Mouse (Mus musculus): ENCODE data around the gene Map3k5. TPM values are rescaled to one million over a fixed set of nuclear protein-coding genes. Genes with fewer than 3 reads are reported as not detected.

Gene Map3k5
- polyA plus RNA-seq, 1 experiment = 0.53 TPM

DNA sequence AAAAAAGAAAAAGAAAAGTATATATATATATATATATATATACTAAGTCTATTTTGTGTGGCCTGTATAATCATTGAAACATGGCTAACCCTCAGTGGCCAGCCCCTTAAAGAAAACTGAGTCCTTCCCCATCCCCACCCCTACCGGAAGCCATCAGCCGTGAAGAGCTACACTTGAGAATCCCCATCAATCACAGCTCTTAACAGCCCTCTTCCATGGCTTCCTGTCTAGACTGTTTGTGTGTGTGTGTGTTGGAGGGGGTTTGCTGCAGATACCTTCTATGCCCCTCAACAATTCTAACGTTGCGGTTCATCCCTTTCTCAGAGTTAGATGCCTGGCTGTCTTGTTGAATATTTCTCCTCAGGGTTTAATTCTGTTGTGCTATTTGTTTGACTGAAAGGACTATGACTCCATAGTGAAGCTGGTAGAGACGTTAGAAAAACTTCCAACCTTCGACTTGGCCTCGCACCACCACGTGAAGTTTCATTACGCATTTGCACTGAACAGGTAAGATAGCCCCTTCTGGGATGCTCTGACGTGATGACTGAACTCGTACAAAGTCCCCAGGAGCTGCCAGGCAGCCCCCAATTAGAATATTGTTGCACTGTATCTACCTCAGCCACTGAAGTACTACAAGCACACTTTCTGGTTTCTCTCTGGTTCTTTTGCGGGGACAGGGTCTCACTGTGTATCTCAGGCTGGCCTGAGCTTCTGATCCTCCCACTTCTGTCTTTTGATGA, 91.7 kb downstream of the Map3k5 start:
- H3K27me3 ChIP-seq (ENCODE audit: control insufficient read depth, insufficient read depth, insufficient read length) = no peaks in the 10 kb centered on the region
- H3ac ChIP-seq (ENCODE audit: control insufficient read depth, insufficient read length) = no peak overlapping the region
- TF ChIP-seq TCF12 (IDR thresholded peaks at IDR 0.05; ENCODE audit: insufficient read depth, poor library complexity, severe bottlenecking) = no peak
- TF ChIP-seq TCF3 (IDR thresholded peaks at IDR 0.05; ENCODE audit: insufficient read length, low read depth) = no peak
- TF ChIP-seq MAX (IDR thresholded peaks at IDR 0.05; ENCODE audit: low read depth) = no peak
- no peak for TF ChIP-seq E2F4 (IDR thresholded peaks at IDR 0.05; ENCODE audit: insufficient read depth)
- TF ChIP-seq MYOG (IDR thresholded peaks at IDR 0.05; ENCODE audit: control insufficient read depth in 1 of 3, insufficient read depth in 1 of 3, insufficient read length in 2 of 3, low read depth in 2 of 3) = no peak
- no peak for TF ChIP-seq CEBPB (IDR thresholded peaks at IDR 0.05; ENCODE audit: insufficient read depth, poor library complexity, severe bottlenecking)
- no peak for TF ChIP-seq SRF (IDR thresholded peaks at IDR 0.05; ENCODE audit: control insufficient read depth, insufficient read length, low read depth)
- no peak for TF ChIP-seq POLR2A (IDR thresholded peaks at IDR 0.05; ENCODE audit: insufficient read length, low read depth)
- no peaks in the 10 kb centered on the region for H3K79me2 ChIP-seq (ENCODE audit: control insufficient read depth, insufficient read depth)
- no peak overlapping the region for H3K4me3 ChIP-seq
- no peaks in the 10 kb centered on the region for H3K36me3 ChIP-seq (ENCODE audit: control insufficient read depth, insufficient read depth)
- H3K4me2 ChIP-seq (ENCODE audit: low read depth) = no peak overlapping the region

DNA sequence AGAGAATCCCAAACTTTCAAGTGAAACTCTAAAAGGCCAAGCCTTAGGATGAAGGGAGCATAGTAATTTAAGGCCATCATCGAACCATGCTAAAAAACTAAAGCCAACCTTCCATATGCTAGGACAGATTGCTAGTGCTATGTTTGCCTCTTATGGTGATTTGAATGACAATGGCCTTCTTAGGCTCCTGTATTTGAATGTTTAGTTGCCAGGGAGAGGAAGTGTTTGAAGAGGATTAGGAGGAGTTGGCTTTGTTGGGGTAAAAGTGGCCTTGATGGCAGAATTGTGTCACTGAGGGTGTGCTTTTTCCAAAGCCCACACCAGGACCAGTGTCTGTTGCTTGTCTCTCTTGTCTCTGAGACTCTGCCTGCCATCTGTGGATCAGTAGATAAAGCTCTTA, 96.4 kb downstream of the Map3k5 start:
- no peaks in the 10 kb centered on the region for H3K27me3 ChIP-seq (ENCODE audit: control insufficient read depth, insufficient read depth, insufficient read length)
- H3K4me2 ChIP-seq (ENCODE audit: low read depth) = no peak overlapping the region
- TF ChIP-seq POLR2AphosphoS2 (IDR thresholded peaks at IDR 0.05; ENCODE audit: insufficient read length, low read depth) (no peak), MAX (IDR thresholded peaks at IDR 0.05; ENCODE audit: low read depth) (no peak), USF1 (IDR thresholded peaks at IDR 0.05; ENCODE audit: low read depth) (no peak), MYOG (IDR thresholded peaks at IDR 0.05; ENCODE audit: control insufficient read depth in 1 of 3, insufficient read depth in 1 of 3, insufficient read length in 2 of 3, low read depth in 2 of 3) (no peak), MYOD1 (IDR thresholded peaks at IDR 0.05; ENCODE audit: control insufficient read depth in 1 of 3, insufficient read length in 2 of 3, low read depth in 2 of 3) (no peak), REST (IDR thresholded peaks at IDR 0.05; ENCODE audit: insufficient read depth, insufficient read length) (no peak), SRF (IDR thresholded peaks at IDR 0.05; ENCODE audit: control insufficient read depth, insufficient read length, low read depth) (no peak), TCF12 (IDR thresholded peaks at IDR 0.05; ENCODE audit: insufficient read depth, poor library complexity, severe bottlenecking) (no peak), E2F4 (IDR thresholded peaks at IDR 0.05; ENCODE audit: insufficient read depth) (no peak), TCF3 (IDR thresholded peaks at IDR 0.05; ENCODE audit: insufficient read length, low read depth) (no peak), POLR2A (IDR thresholded peaks at IDR 0.05; ENCODE audit: insufficient read length, low read depth) (no peak), CEBPB (IDR thresholded peaks at IDR 0.05; ENCODE audit: insufficient read depth, poor library complexity, severe bottlenecking) (no peak)
- no peaks in the 10 kb centered on the region for H3K79me2 ChIP-seq (ENCODE audit: control insufficient read depth, insufficient read depth)
- no peaks in the 10 kb centered on the region for H3K36me3 ChIP-seq (ENCODE audit: control insufficient read depth, insufficient read depth)
- no peak overlapping the region for H3K4me3 ChIP-seq
- H3ac ChIP-seq (ENCODE audit: control insufficient read depth, insufficient read length) = no peak overlapping the region

DNA sequence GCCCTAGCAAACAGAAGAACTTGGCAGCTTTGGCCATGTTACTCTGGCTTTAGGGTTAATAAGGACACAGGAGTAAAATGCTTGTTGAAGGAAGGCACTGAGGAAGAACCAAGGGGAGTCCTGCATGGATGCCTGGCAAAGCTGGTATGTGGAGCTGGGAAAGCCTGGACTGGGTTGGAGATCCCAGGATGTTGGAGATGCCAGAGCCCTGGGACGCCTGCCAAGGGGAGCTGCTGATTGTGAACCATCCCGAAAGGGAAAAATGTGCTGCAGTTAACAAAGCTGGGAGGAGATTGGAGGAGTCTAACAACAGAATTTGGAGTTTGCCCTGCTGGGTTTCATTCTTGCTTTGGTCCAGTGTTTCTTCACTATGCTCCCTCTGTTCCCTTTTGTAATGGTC, 97.7 kb downstream of the Map3k5 start:
- Histone ChIP-seq H3K4me3 (no peak overlapping the region), H3K79me2 (ENCODE audit: control insufficient read depth, insufficient read depth) (no peaks in the 10 kb centered on the region), H3ac (ENCODE audit: control insufficient read depth, insufficient read length) (no peak overlapping the region), H3K4me2 (ENCODE audit: low read depth) (no peak overlapping the region), H3K36me3 (ENCODE audit: control insufficient read depth, insufficient read depth) (no peaks in the 10 kb centered on the region), H3K27me3 (ENCODE audit: control insufficient read depth, insufficient read depth, insufficient read length) (no peaks in the 10 kb centered on the region)
- TF ChIP-seq MYOG (IDR thresholded peaks at IDR 0.05; ENCODE audit: control insufficient read depth in 1 of 3, insufficient read depth in 1 of 3, insufficient read length in 2 of 3, low read depth in 2 of 3) (no peak), MYOD1 (IDR thresholded peaks at IDR 0.05; ENCODE audit: control insufficient read depth in 1 of 3, insufficient read length in 2 of 3, low read depth in 2 of 3) (no peak), TCF12 (IDR thresholded peaks at IDR 0.05; ENCODE audit: insufficient read depth, poor library complexity, severe bottlenecking) (no peak), CEBPB (IDR thresholded peaks at IDR 0.05; ENCODE audit: insufficient read depth, poor library complexity, severe bottlenecking) (no peak), REST (IDR thresholded peaks at IDR 0.05; ENCODE audit: insufficient read depth, insufficient read length) (no peak), POLR2A (IDR thresholded peaks at IDR 0.05; ENCODE audit: insufficient read length, low read depth) (no peak), TCF3 (IDR thresholded peaks at IDR 0.05; ENCODE audit: insufficient read length, low read depth) (no peak), USF1 (IDR thresholded peaks at IDR 0.05; ENCODE audit: low read depth) (no peak), MAX (IDR thresholded peaks at IDR 0.05; ENCODE audit: low read depth) (no peak), POLR2AphosphoS2 (IDR thresholded peaks at IDR 0.05; ENCODE audit: insufficient read length, low read depth) (no peak), SRF (IDR thresholded peaks at IDR 0.05; ENCODE audit: control insufficient read depth, insufficient read length, low read depth) (no peak), E2F4 (IDR thresholded peaks at IDR 0.05; ENCODE audit: insufficient read depth) (no peak)

DNA sequence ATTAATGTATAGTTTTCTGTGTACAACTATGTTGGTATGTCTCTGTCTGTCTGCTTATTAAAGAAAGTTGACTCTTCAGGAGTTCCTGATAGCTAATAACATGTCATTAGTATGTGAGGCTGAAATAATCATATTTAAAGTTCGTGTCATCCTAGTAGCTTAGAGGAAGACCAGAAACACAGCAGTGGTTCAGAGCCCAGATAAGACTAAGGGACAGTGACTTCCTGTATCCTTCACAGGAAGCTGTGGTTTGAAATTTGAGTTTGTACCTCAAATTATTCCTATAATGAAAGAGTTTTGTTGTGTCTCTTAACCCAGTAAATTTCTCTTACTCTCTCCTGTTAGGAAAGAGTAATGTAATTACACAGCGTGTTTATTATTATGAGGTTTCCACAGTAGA, 102.1 kb downstream of the Map3k5 start:
- no peak overlapping the region for H3K4me3 ChIP-seq
- no peak overlapping the region for H3K4me2 ChIP-seq (ENCODE audit: low read depth)
- no peak overlapping the region for H3ac ChIP-seq (ENCODE audit: control insufficient read depth, insufficient read length)
- no peaks in the 10 kb centered on the region for H3K36me3 ChIP-seq (ENCODE audit: control insufficient read depth, insufficient read depth)
- TF ChIP-seq E2F4 (IDR thresholded peaks at IDR 0.05; ENCODE audit: insufficient read depth) = no peak
- no peaks in the 10 kb centered on the region for H3K27me3 ChIP-seq (ENCODE audit: control insufficient read depth, insufficient read depth, insufficient read length)
- H3K79me2 ChIP-seq (ENCODE audit: control insufficient read depth, insufficient read depth) = no peaks in the 10 kb centered on the region

DNA sequence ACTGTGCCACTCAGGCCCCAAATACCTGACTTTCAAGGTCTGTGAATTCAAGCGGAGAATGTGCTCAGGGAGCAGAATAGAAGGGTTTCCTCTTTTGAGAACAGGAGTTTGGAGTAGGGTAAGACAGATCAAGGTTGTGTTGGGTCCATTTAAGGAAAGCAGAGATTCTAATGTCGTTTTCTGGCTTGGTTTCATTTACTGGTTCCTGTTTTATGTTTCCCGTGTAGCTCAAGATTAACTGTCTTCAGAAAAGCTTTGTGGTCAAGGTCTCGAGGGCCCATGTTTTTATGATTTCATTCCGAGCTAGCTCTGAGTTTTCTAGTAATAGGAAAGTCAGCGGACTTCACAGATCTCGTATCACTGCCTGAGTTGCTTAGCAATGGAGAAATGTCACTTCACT, 102.6 kb downstream of the Map3k5 start:
- no peak overlapping the region for H3ac ChIP-seq (ENCODE audit: control insufficient read depth, insufficient read length)
- H3K4me3 ChIP-seq = no peak overlapping the region
- no peaks in the 10 kb centered on the region for H3K36me3 ChIP-seq (ENCODE audit: control insufficient read depth, insufficient read depth)
- H3K4me2 ChIP-seq (ENCODE audit: low read depth) = no peak overlapping the region
- TF ChIP-seq REST (IDR thresholded peaks at IDR 0.05; ENCODE audit: insufficient read depth, insufficient read length) = no peak
- no peaks in the 10 kb centered on the region for H3K27me3 ChIP-seq (ENCODE audit: control insufficient read depth, insufficient read depth, insufficient read length)
- no peaks in the 10 kb centered on the region for H3K79me2 ChIP-seq (ENCODE audit: control insufficient read depth, insufficient read depth)
